Mouse (Mus musculus): ENCODE results near the gene Gm21969.

DNA sequence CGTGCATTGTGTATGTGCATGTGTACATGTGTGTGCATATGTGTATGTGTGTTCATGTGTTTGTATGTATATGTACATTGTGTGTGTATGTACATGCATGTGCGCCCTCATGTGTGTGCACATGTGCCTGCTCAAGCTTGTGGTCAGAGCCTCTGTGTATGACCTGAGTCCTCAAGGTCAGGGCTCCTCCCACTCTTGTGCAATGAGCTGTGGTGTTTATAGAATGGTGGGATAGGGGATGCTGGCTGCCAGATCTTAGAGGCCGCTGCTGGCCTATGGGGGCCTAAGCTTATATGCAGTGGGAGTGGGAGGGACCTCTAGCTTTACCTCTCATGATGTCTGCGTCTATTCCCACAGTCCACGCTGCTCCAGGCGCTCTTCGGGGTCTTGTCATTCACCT, 17.3 kb upstream of the Gm21969 start:
- TF ChIP-seq CTCF (IDR thresholded peaks at IDR 0.05) (no peak), EP300 (IDR thresholded peaks at IDR 0.05) (no peak)

All from lung, postnatal 0 days (tissue).